Mouse (Mus musculus) E14TG2a.4 (cell line): Measurements from ENCODE around the gene Nkx3-2.

Experiments
- CTCF ChIP-seq: conservative IDR thresholded peaks from 2 replicates; pipeline ENCODE4 v1.5.1; 2014; ENCODE audit warnings: low read length
- NANOG ChIP-seq: IDR thresholded peaks from 2 replicates; pipeline ENCODE4 v1.6.1; 2014; ENCODE audit warnings: borderline replicate concordance, low read length, mixed read lengths

DNA sequence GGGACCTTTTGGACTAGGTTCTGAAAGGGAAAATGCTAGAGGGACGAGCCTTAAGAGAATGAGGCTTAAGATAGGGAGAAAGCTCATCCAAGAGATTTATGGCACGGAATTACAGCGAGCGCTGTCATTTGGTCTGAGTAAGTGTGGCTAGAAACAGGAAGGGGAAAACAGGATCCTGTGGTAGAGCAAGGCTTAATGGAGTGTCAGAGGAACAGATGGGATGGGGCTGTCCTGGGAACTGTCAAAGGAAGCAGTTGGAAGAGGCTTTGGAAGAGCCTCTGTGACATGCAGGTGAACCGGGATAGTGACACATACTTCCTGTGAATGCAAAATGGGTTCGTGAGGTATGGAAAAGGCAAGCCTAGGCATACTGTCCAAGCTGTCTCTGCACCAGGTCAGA lies 11.4 kb upstream of the Nkx3-2 start:
- no peak for TF ChIP-seq CTCF
- no peak for TF ChIP-seq NANOG
